Mouse (Mus musculus) heart, embryonic 16.5 days (tissue): ENCODE data around the gene Scgb2b7. TPM values are rescaled to one million over a fixed set of nuclear protein-coding genes. Genes with fewer than 3 reads are reported as not detected.
"Not testable (repeated sequence)": the region's sequence is repeated elsewhere in the genome, so short reads cannot be mapped to it uniquely, and the experiment has no call there.

ENCODE experiments used
- ATAC-seq: fragments of 200-750 bp; cut with Nextera tagmentation; replicated peaks from 2 replicates; pipeline ENCODE4 v1.8.0; 2017; ENCODE audit warnings: moderate number of reproducible peaks; ENCODE audit not compliant: insufficient read depth, low FRiP score; ENCODE audit errors: extremely low read depth
- H3K27ac ChIP-seq: fragments of 300-500 bp; sonication (generic); 2 replicates; pipeline ENCODE4 v1.5.1; 2014; ENCODE audit warnings: mild to moderate bottlenecking, low read length, control low read depth, moderate library complexity
- H3K27me3 ChIP-seq: fragments of 300-500 bp; sonication (generic); 2 replicates; pipeline ENCODE4 v1.6.1; 2014; ENCODE audit warnings: low read length, mixed read lengths; ENCODE audit not compliant: control insufficient read depth, insufficient read depth
- H3K36me3 ChIP-seq: fragments of 300-500 bp; sonication (generic); 2 replicates; pipeline ENCODE4 v1.6.1; 2014; ENCODE audit not compliant: control insufficient read depth, insufficient read depth
- H3K4me1 ChIP-seq: fragments of 300-500 bp; sonication (generic); 2 replicates; pipeline ENCODE4 v1.6.1; 2014; ENCODE audit warnings: low read length, mixed read lengths; ENCODE audit not compliant: control insufficient read depth, insufficient read depth
- H3K4me2 ChIP-seq: fragments of 300-500 bp; sonication (generic); 2 replicates; pipeline ENCODE4 v1.6.1; 2014; ENCODE audit warnings: low read depth, mild to moderate bottlenecking, control low read depth, low read length
- H3K4me3 ChIP-seq: fragments of 300-500 bp; sonication (generic); 2 replicates; pipeline ENCODE4 v1.5.1; 2014; ENCODE audit warnings: mild to moderate bottlenecking, control low read depth, low read length
- H3K9ac ChIP-seq: fragments of 300-500 bp; sonication (generic); 2 replicates; pipeline ENCODE4 v1.6.1; 2014; ENCODE audit warnings: low read length, control low read depth
- H3K9me3 ChIP-seq: fragments of 300-500 bp; sonication (generic); replicated peaks from 2 replicates; pipeline ENCODE4 v1.6.1; 2016; ENCODE audit warnings: low read length; ENCODE audit not compliant: control insufficient read depth
- WGBS: fragments of 180-500 bp; shearing (Covaris S2); extraction: QIAGEN DNeasy Blood & Tissue Kit; methylation state at CpG from one replicate; pipeline ENCODE4 v1.1.7; 2014; 5-methylcytosine and 5-hydroxymethylcytosine counted together
- polyA plus RNA-seq: library from polyadenylated mRNA; unstranded; fragments of >200 nt; fragmentation: Nextera tagmentation; extraction: Ambion mirVana; gene quantifications from 2 replicates; pipeline ENCODE4 v1.2.1, GENCODE M21; 2015

The Scgb2b7 gene
- not detected in 2 replicates for polyA plus RNA-seq

- H3K4me3 ChIP-seq, H3K4me1 ChIP-seq, H3K9ac ChIP-seq, H3K36me3 ChIP-seq, H3K27ac ChIP-seq, H3K27me3 ChIP-seq, ATAC-seq, H3K9me3 ChIP-seq, H3K4me2 ChIP-seq: not testable (repeated sequence)
Observed at GRCm38 (mm10) chr7:31705657-31706056, at the start of gene Scgb2b7. Gene Scgb2b7 (minus strand): TSS chr7:31705757.

- not testable (repeated sequence) for H3K27me3 ChIP-seq, H3K27ac ChIP-seq, H3K4me1 ChIP-seq, H3K36me3 ChIP-seq, H3K4me2 ChIP-seq, H3K9me3 ChIP-seq, ATAC-seq, H3K9ac ChIP-seq, H3K4me3 ChIP-seq
- WGBS = 77% methylated on average over 3 of the region's 5 CpGs
Observed at GRCm38 (mm10) chr7:31712365-31712764, 6.8 kb upstream of the Scgb2b7 start, which contains the start of gene Scgb1b7. Gene Scgb1b7 (plus strand): TSS chr7:31712665.

Other genes starting within 250 kb of the Scgb2b7 start
- gene Scgb1b7, start 6.9 kb upstream of the Scgb2b7 start, polyA plus RNA-seq = not detected in 2 replicates